26 mouse cellular contexts compared by ENCODE assay signal in the genomic region with DNA sequence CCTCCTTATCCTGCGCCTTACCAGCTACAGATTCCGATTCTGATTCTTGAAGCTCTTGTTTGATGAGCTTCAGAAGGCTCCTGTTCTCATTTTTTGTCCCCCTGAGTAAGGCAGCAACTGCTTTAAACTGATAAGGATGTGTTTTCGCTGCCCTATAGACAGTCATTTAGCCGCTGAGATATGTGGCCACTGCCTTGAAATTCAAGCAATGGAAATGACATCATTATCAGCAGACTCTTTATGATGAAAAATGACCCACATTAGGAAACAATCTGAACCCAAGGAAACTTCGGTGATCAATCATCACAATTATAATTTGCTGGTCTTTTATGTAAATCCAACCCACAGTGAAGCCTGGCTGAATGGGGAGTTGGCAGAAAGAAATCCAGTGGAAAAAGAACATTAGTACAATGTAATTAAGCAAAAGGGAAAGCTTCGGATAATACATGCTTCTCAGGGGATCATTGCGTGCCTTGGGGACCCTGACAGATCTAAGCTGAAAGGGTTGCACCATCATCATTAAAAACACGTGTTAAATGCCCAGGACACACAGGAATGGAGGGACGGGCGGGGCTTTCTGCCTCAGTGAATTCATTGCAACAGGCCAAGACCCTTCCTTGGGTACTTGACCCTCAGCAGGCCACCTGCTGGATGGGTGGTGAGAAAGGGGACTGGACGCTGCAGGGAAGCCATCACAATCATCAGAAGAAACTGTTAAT.
DNase-seq lines count a peak whose midpoint lies in the region; ATAC-seq and TF ChIP-seq lines count a peak whose summit lies in the region.
"Had no signal": no experiment of that assay in that cellular context is flagged by ENCODE, and none has a peak within 500 bp of the region (broad histone marks: within the 10 kb centered on the region; RNA-seq: fewer than 3 reads in every experiment).

No protein-coding gene starts in this region.

- no peak for ATAC-seq in kidney, postnatal 0 days (replicated peaks; ENCODE audit: low FRiP score, low read depth)
- no peak for ATAC-seq in kidney, embryonic 14.5 days (ENCODE audit: low FRiP score, low TSS enrichment)
- peak; percentile 76 for ATAC-seq in hindbrain, embryonic 16.5 days
- no peak for ATAC-seq in activated CD4-positive, CD25-positive, alpha-beta regulatory T cell, adult 4 months

- no peak overlapping the region for H3K27ac ChIP-seq in kidney, postnatal 0 days
- H3K27ac ChIP-seq in kidney, embryonic 14.5 days (ENCODE audit: low read depth, low read length): no peak overlapping the region
- H3K27ac ChIP-seq in hindbrain, embryonic 16.5 days (ENCODE audit: low read depth, low read length): no peak overlapping the region
- H3K27ac ChIP-seq: embryonic facial prominence, embryonic 12.5 days; forebrain, embryonic 12.5 days; heart, adult 2 months; heart, embryonic 13.5 days; left cerebral cortex, adult 2 months; liver, embryonic 13.5 days; neural tube, embryonic 13.5 days had no signal

- H3K4me3 ChIP-seq in kidney, postnatal 0 days (replicated peaks; ENCODE audit: low read depth, low read length): no peak overlapping the region
- H3K4me3 ChIP-seq in kidney, embryonic 14.5 days (ENCODE audit: low read length): no peak overlapping the region
- H3K4me3 ChIP-seq in hindbrain, embryonic 16.5 days (ENCODE audit: low read length): no peak overlapping the region
- H3K4me3 ChIP-seq: embryonic facial prominence, embryonic 12.5 days; erythroblast, embryonic 14.5 days; forebrain, embryonic 12.5 days; heart, adult 2 months; heart, embryonic 13.5 days; left cerebral cortex, adult 2 months; liver, embryonic 13.5 days; myocyte; neural tube, embryonic 13.5 days had no signal

- H3K4me1 ChIP-seq in kidney, postnatal 0 days (replicated peaks; ENCODE audit: insufficient read depth, low read length): no peaks in the 10 kb centered on the region
- H3K4me1 ChIP-seq in kidney, embryonic 14.5 days (ENCODE audit: control insufficient read depth, insufficient read depth, low read length): no peaks in the 10 kb centered on the region
- H3K4me1 ChIP-seq in hindbrain, embryonic 16.5 days (ENCODE audit: control insufficient read depth, insufficient read depth, low read depth, low read length): peaks cover 3% of the 10 kb centered on the region; the same call in 1 of the 2 replicates
- H3K4me1 ChIP-seq: embryonic facial prominence, embryonic 12.5 days; liver, embryonic 13.5 days; neural tube, embryonic 13.5 days had no signal

- H3K36me3 ChIP-seq in kidney, postnatal 0 days (ENCODE audit: insufficient read depth, low read length): no peaks in the 10 kb centered on the region
- no peaks in the 10 kb centered on the region for H3K36me3 ChIP-seq in kidney, embryonic 14.5 days (ENCODE audit: control insufficient read depth, insufficient read depth, low read length)
- H3K36me3 ChIP-seq in hindbrain, embryonic 16.5 days (ENCODE audit: control insufficient read depth, insufficient read depth, low read length): no peaks in the 10 kb centered on the region
- H3K36me3 ChIP-seq: embryonic facial prominence, embryonic 12.5 days; forebrain, embryonic 12.5 days; heart, embryonic 13.5 days; liver, embryonic 13.5 days; neural tube, embryonic 13.5 days had no signal

- peak; percentile 13 for DNase-seq in adrenal gland, postnatal 10 days
- no peak for DNase-seq in adrenal gland, postnatal 36 days
- DNase-seq in kidney, postnatal 0 days (ENCODE audit: low spot score): peak; percentile 25
- no peak for DNase-seq in right cerebral cortex, adult 2 months (ENCODE audit: low spot score in 2 of 2)
- DNase-seq: adrenal gland, postnatal 25 days; cerebellum, adult 11 months; cerebellum, postnatal 10 days; gastrocnemius, postnatal 14 days; heart, adult 2 months; heart, postnatal 14 days; kidney, adult 11 months; liver, embryonic 13.5 days; lung, embryonic 14.5 days; lung, postnatal 36 days; midbrain, embryonic 14.5 days; thymus, postnatal 25 days had no signal

- no peak overlapping the region for H3K9ac ChIP-seq in kidney, postnatal 0 days (ENCODE audit: low read depth, low read length)
- H3K9ac ChIP-seq in kidney, embryonic 14.5 days (ENCODE audit: low read depth, low read length): no peak overlapping the region
- no peak overlapping the region for H3K9ac ChIP-seq in hindbrain, embryonic 16.5 days (ENCODE audit: low read depth, low read length)
- H3K9ac ChIP-seq: embryonic facial prominence, embryonic 12.5 days; forebrain, embryonic 12.5 days; heart, embryonic 13.5 days; liver, embryonic 13.5 days; lung, embryonic 14.5 days; neural tube, embryonic 13.5 days had no signal

- TF ChIP-seq CTCF in kidney, postnatal 0 days (IDR thresholded peaks at IDR 0.05; ENCODE audit: low read depth): no peak

- no peaks in the 10 kb centered on the region for H3K27me3 ChIP-seq in kidney, postnatal 0 days (ENCODE audit: insufficient read depth, low read length)
- no peaks in the 10 kb centered on the region for H3K27me3 ChIP-seq in kidney, embryonic 14.5 days (ENCODE audit: control insufficient read depth, insufficient read depth, low read length)
- no peaks in the 10 kb centered on the region for H3K27me3 ChIP-seq in hindbrain, embryonic 16.5 days (replicated peaks; ENCODE audit: control insufficient read depth, insufficient read depth, low read length)
- H3K27me3 ChIP-seq: embryonic facial prominence, embryonic 12.5 days; forebrain, embryonic 12.5 days; heart, embryonic 13.5 days; liver, embryonic 13.5 days; neural tube, embryonic 13.5 days had no signal

- H3K9me3 ChIP-seq in kidney, postnatal 0 days (replicated peaks; ENCODE audit: low read length): no peaks in the 10 kb centered on the region
- H3K9me3 ChIP-seq in kidney, embryonic 14.5 days (ENCODE audit: control insufficient read depth, low read length): no peaks in the 10 kb centered on the region
- H3K9me3 ChIP-seq in hindbrain, embryonic 16.5 days (ENCODE audit: control insufficient read depth, low read length): no peaks in the 10 kb centered on the region
- H3K9me3 ChIP-seq: embryonic facial prominence, embryonic 12.5 days; forebrain, embryonic 12.5 days; heart, embryonic 13.5 days; liver, embryonic 13.5 days; neural tube, embryonic 13.5 days had no signal

- WGBS in kidney, postnatal 0 days: 69% methylated on average over 11 of the region's 11 CpGs
- WGBS in kidney, embryonic 14.5 days: 71% methylated on average over 11 of the region's 11 CpGs
- 51% methylated on average over 11 of the region's 11 CpGs for WGBS in hindbrain, embryonic 16.5 days

- H3K4me2 ChIP-seq in kidney, postnatal 0 days (ENCODE audit: low read length): no peak overlapping the region
- H3K4me2 ChIP-seq in kidney, embryonic 14.5 days (replicated peaks; ENCODE audit: low read depth, low read length): no peak overlapping the region
- H3K4me2 ChIP-seq in hindbrain, embryonic 16.5 days (ENCODE audit: low read length): no peak overlapping the region
- H3K4me2 ChIP-seq: embryonic facial prominence, embryonic 12.5 days; forebrain, embryonic 12.5 days; heart, embryonic 13.5 days; liver, embryonic 13.5 days; lung, embryonic 14.5 days; neural tube, embryonic 13.5 days had no signal

Comparison
In these comparisons a context has a peak if more than half of its experiments do, and no peak if none do; other contexts are left out.
1. DNase-seq: peak in adrenal gland, postnatal 10 days (single experiment) and kidney, postnatal 0 days (single experiment); none in adrenal gland, postnatal 36 days (0 of 2) and right cerebral cortex, adult 2 months (0 of 2).